Mouse (Mus musculus): ENCODE measurements around the gene Snx3. TPM values are rescaled to one million over a fixed set of nuclear protein-coding genes. Genes with fewer than 3 reads are reported as not detected.

The Snx3 gene
- polyA plus RNA-seq, 1 experiment = 213 TPM

GRCm38 (mm10) chr10:42559581-42560200 is 57.9 kb downstream of the Snx3 start:
- Histone ChIP-seq H3K27me3 (ENCODE audit: control insufficient read depth, insufficient read depth, low read length) (0 out of 2 replicates have a peak, but pooled peaks cover 3% of the 10 kb centered on the region), H3K36me3 (ENCODE audit: control insufficient read depth, insufficient read depth, low read length) (no peaks in the 10 kb centered on the region), H3K4me3 (ENCODE audit: low read depth, low read length) (no peak overlapping the region), H3K27ac (ENCODE audit: insufficient read depth, low read depth, low read length) (no peak overlapping the region), H3K4me1 (ENCODE audit: control insufficient read depth, insufficient read depth, insufficient read length, low read length) (no peaks in the 10 kb centered on the region)
- no peak for TF ChIP-seq CTCF (IDR thresholded peaks at IDR 0.05; ENCODE audit: extremely low read depth, insufficient read length, insufficient replicate concordance, low read depth, low read length)
- no peak for TF ChIP-seq POLR2A (IDR thresholded peaks at IDR 0.05; ENCODE audit: low read depth, low read length)
- WGBS = 72% methylated on average over 5 of the region's 5 CpGs

DNA sequence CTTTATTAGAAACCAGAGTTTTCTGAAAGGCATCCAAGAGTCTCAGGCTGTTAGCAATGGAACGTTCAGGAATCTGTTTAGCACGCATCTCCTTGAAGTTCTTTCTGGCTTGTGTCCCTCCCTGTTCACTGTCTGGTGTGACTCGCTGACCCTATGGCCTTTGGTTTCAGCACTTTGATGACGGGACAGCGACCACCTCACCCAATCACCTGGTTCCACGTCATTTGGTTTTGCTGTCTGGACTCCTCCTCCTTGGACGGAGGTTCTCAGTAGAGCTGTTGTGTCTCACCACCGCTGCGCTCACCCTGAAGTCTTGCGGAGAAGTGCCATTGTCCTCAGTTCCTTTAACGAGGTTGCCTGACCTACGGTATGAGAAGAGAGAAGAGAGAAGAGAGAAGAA is 60.4 kb downstream of the Snx3 start:
- 0 out of 2 replicates have a peak, but pooled peaks cover 3% of the 10 kb centered on the region for H3K27me3 ChIP-seq (ENCODE audit: control insufficient read depth, insufficient read depth, low read length)
- no peak overlapping the region for H3K27ac ChIP-seq (ENCODE audit: insufficient read depth, low read depth, low read length)
- no peak overlapping the region for H3K4me3 ChIP-seq (ENCODE audit: low read depth, low read length)
- no peak for TF ChIP-seq POLR2A (IDR thresholded peaks at IDR 0.05; ENCODE audit: low read depth, low read length)
- no peaks in the 10 kb centered on the region for H3K4me1 ChIP-seq (ENCODE audit: control insufficient read depth, insufficient read depth, insufficient read length, low read length)
- H3K36me3 ChIP-seq (ENCODE audit: control insufficient read depth, insufficient read depth, low read length) = no peaks in the 10 kb centered on the region
- 5% methylated on average over 12 of the region's 12 CpGs for WGBS

- no peaks in the 10 kb centered on the region for H3K36me3 ChIP-seq (ENCODE audit: control insufficient read depth, insufficient read depth, low read length)
- TF ChIP-seq CTCF (IDR thresholded peaks at IDR 0.05; ENCODE audit: extremely low read depth, insufficient read length, insufficient replicate concordance, low read depth, low read length) = no peak
- no peak for TF ChIP-seq POLR2A (IDR thresholded peaks at IDR 0.05; ENCODE audit: low read depth, low read length)
- peaks cover 61% of the 10 kb centered on the region for H3K27me3 ChIP-seq (ENCODE audit: control insufficient read depth, insufficient read depth, low read length)
- H3K27ac ChIP-seq (ENCODE audit: insufficient read depth, low read depth, low read length) = no peak overlapping the region
- 3% methylated on average over 20 of the region's 20 CpGs for WGBS
- no peak overlapping the region for H3K4me3 ChIP-seq (ENCODE audit: low read depth, low read length)
- H3K4me1 ChIP-seq (ENCODE audit: control insufficient read depth, insufficient read depth, insufficient read length, low read length) = peaks cover 2% of the 10 kb centered on the region; the same call in 1 of the 2 replicates
Observed at GRCm38 (mm10) chr10:42572567-42572966, 70.7 kb downstream of the Snx3 start.

DNA sequence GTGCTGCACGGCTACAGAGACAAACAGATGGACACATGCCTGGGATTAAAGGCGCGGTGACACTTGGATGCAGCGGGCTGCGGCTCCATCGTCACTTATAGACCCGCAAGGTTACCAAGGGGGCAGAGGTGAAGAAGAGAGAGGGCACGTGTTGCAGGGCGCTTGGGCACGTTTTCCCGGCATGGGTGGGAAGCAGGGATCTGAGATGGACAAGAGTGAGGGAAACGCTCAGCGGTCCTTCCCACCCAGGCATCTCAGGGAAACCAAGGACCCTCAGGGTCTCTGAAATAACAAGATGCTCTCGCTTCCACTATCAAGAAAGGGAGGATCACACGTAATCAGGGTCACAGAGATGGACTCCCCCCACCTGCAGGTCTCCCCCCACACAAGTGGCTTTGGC is 71.1 kb downstream of the Snx3 start:
- no peaks in the 10 kb centered on the region for H3K36me3 ChIP-seq (ENCODE audit: control insufficient read depth, insufficient read depth, low read length)
- H3K27me3 ChIP-seq (ENCODE audit: control insufficient read depth, insufficient read depth, low read length) = peaks cover 65% of the 10 kb centered on the region
- peaks cover 2% of the 10 kb centered on the region; the same call in 1 of the 2 replicates for H3K4me1 ChIP-seq (ENCODE audit: control insufficient read depth, insufficient read depth, insufficient read length, low read length)
- no peak overlapping the region for H3K4me3 ChIP-seq (ENCODE audit: low read depth, low read length)
- 4% methylated on average over 15 of the region's 15 CpGs for WGBS
- no peak overlapping the region for H3K27ac ChIP-seq (ENCODE audit: insufficient read depth, low read depth, low read length)
- TF ChIP-seq POLR2A (IDR thresholded peaks at IDR 0.05; ENCODE audit: low read depth, low read length) (no peak), CTCF (IDR thresholded peaks at IDR 0.05; ENCODE audit: extremely low read depth, insufficient read length, insufficient replicate concordance, low read depth, low read length) (no peak)

- H3K4me1 ChIP-seq (ENCODE audit: control insufficient read depth, insufficient read depth, insufficient read length, low read length) = peaks cover 3% of the 10 kb centered on the region; the same call in 1 of the 2 replicates
- TF ChIP-seq POLR2A (IDR thresholded peaks at IDR 0.05; ENCODE audit: low read depth, low read length) (no peak), CTCF (IDR thresholded peaks at IDR 0.05; ENCODE audit: extremely low read depth, insufficient read length, insufficient replicate concordance, low read depth, low read length) (no peak)
- no peak overlapping the region for H3K4me3 ChIP-seq (ENCODE audit: low read depth, low read length)
- H3K27ac ChIP-seq (ENCODE audit: insufficient read depth, low read depth, low read length) = no peak overlapping the region
- peaks cover 72% of the 10 kb centered on the region for H3K27me3 ChIP-seq (ENCODE audit: control insufficient read depth, insufficient read depth, low read length)
- WGBS = 5% methylated on average over 10 of the region's 10 CpGs
- no peaks in the 10 kb centered on the region for H3K36me3 ChIP-seq (ENCODE audit: control insufficient read depth, insufficient read depth, low read length)
Observed at GRCm38 (mm10) chr10:42574639-42575038, 72.8 kb downstream of the Snx3 start.

DNA sequence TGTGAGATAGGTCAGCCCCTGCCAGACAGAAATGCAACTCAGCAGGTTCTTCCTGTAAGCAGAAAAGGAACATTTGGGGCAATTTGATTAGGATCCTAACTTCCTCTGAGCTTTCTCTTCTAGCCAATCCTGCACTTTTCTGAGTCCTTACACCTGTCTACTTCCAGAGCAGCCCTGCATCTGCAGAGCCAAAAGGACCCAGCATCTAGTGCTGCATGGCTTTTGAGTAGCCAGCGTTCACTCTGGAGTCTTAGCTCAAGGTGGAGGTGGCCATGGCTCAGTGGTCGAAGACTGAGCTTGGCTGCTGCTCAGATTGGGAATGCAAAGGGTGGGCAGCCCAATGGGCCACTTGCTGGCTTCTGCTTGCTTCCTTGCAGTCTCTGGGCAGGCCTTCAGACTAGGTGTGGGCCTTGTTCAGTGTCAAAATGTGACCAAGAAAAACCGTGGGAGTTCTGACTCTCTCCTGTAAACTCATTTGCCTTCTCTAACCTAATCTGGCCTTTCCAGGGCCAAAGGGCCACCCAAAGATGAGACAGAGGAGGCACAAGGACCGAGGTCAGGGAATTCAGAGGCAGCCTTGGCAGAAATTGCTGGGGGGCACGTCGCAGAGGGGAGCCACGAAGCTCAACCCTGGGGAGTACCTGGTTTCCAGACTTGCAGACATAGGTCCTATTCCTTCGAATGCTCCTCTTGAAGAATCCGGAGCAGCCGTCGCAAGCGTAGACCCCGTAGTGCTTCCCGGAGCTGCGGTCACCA is 75.9 kb downstream of the Snx3 start:
- peaks cover 82% of the 10 kb centered on the region for H3K27me3 ChIP-seq (ENCODE audit: control insufficient read depth, insufficient read depth, low read length)
- TF ChIP-seq POLR2A (IDR thresholded peaks at IDR 0.05; ENCODE audit: low read depth, low read length) = no peak
- no peak for TF ChIP-seq CTCF (IDR thresholded peaks at IDR 0.05; ENCODE audit: extremely low read depth, insufficient read length, insufficient replicate concordance, low read depth, low read length)
- H3K36me3 ChIP-seq (ENCODE audit: control insufficient read depth, insufficient read depth, low read length) = no peaks in the 10 kb centered on the region
- H3K27ac ChIP-seq (ENCODE audit: insufficient read depth, low read depth, low read length) = no peak overlapping the region
- H3K4me3 ChIP-seq (ENCODE audit: low read depth, low read length) = no peak overlapping the region
- H3K4me1 ChIP-seq (ENCODE audit: control insufficient read depth, insufficient read depth, insufficient read length, low read length) = peaks cover 3% of the 10 kb centered on the region; the same call in 1 of the 2 replicates
- WGBS = 5% methylated on average over 15 of the region's 15 CpGs

- 4% methylated on average over 15 of the region's 15 CpGs for WGBS
- no peaks in the 10 kb centered on the region for H3K36me3 ChIP-seq (ENCODE audit: control insufficient read depth, insufficient read depth, low read length)
- no peak overlapping the region for H3K27ac ChIP-seq (ENCODE audit: insufficient read depth, low read depth, low read length)
- peaks cover 4% of the 10 kb centered on the region; the same call in 1 of the 2 replicates for H3K4me1 ChIP-seq (ENCODE audit: control insufficient read depth, insufficient read depth, insufficient read length, low read length)
- peaks cover 82% of the 10 kb centered on the region for H3K27me3 ChIP-seq (ENCODE audit: control insufficient read depth, insufficient read depth, low read length)
- no peak for TF ChIP-seq CTCF (IDR thresholded peaks at IDR 0.05; ENCODE audit: extremely low read depth, insufficient read length, insufficient replicate concordance, low read depth, low read length)
- TF ChIP-seq POLR2A (IDR thresholded peaks at IDR 0.05; ENCODE audit: low read depth, low read length) = no peak
- no peak overlapping the region for H3K4me3 ChIP-seq (ENCODE audit: low read depth, low read length)
Observed at GRCm38 (mm10) chr10:42578281-42578675, 76.4 kb downstream of the Snx3 start.
